Mouse (Mus musculus) CH12.LX (cell line): ENCODE results near the gene Frmd4a. TPM values are rescaled to one million over a fixed set of nuclear protein-coding genes. Genes with fewer than 3 reads are reported as not detected.

Experiments used
- DNase-seq: peaks from one replicate; pipeline ENCODE4 v3.0.0-alpha.2; 2013; ENCODE audit errors: extremely low read depth
- H3K27ac ChIP-seq: 2 replicates; pipeline ENCODE4 v1.5.1; 2012; ENCODE audit warnings: low read depth, mild to moderate bottlenecking, control low read depth, moderate library complexity; ENCODE audit not compliant: insufficient read depth
- H3K27me3 ChIP-seq: replicated peaks from 2 replicates; pipeline ENCODE3; 2012; ENCODE audit warnings: inconsistent platforms
- H3K36me3 ChIP-seq, 2 experiments: replicated peaks in 1 of 2; 2 replicates each; pipeline versions ENCODE3 to v1.6.1; 2012; ENCODE audit warnings: inconsistent platforms in 1 of 2, low read length in 1 of 2, mild to moderate bottlenecking in 1 of 2, mixed read lengths in 1 of 2, moderate library complexity in 1 of 2; ENCODE audit not compliant: control insufficient read depth in 1 of 2, insufficient read depth in 1 of 2
- H3K4me1 ChIP-seq, 2 experiments: 2 replicates each; pipeline ENCODE4 v1.6.1; 2012; ENCODE audit warnings: inconsistent platforms in 1 of 2, moderate library complexity in 1 of 2; ENCODE audit not compliant: insufficient read depth in 2 of 2, control insufficient read depth in 1 of 2
- H3K4me2 ChIP-seq: 2 replicates; pipeline ENCODE4 v1.6.1; 2012; ENCODE audit warnings: low read depth, mild to moderate bottlenecking, control low read depth; ENCODE audit not compliant: poor library complexity, insufficient read depth, severe bottlenecking
- H3K4me3 ChIP-seq, 3 experiments: fragments of 150-350 bp in 1 of 3; sonication (generic) in 1 of 3; replicated peaks in 1 of 3; 2 replicates each; pipeline versions ENCODE3 to v1.5.1; 2011 to 2012; ENCODE audit warnings: low read depth in 2 of 3, low read length in 2 of 3, mild to moderate bottlenecking in 2 of 3, moderate library complexity in 2 of 3, control low read depth in 1 of 3, improper control_type of control experiment in 1 of 3, inconsistent platforms in 1 of 3, mixed read lengths in 1 of 3; ENCODE audit not compliant: poor library complexity in 1 of 3
- H3K79me2 ChIP-seq: replicated peaks from 2 replicates; pipeline ENCODE4 v1.6.1; 2012; ENCODE audit warnings: mild to moderate bottlenecking, moderate library complexity; ENCODE audit not compliant: control insufficient read depth, poor library complexity, insufficient read depth, severe bottlenecking; ENCODE audit errors: extremely low read depth
- H3K9ac ChIP-seq: 2 replicates; pipeline ENCODE4 v1.6.1; 2012; ENCODE audit warnings: low read depth, mild to moderate bottlenecking, control low read depth, moderate library complexity; ENCODE audit not compliant: insufficient read depth
- H3K9me3 ChIP-seq: replicated peaks from 2 replicates; pipeline ENCODE3; 2012; ENCODE audit warnings: low read length, inconsistent platforms, mixed read lengths
- CHD1 ChIP-seq: IDR thresholded peaks from 2 replicates; pipeline ENCODE4 v1.6.1; 2012; ENCODE audit warnings: low read depth, low read length, improper control_type of control experiment, inconsistent platforms
- CTCF ChIP-seq, 2 experiments: IDR thresholded peaks in 1 of 2; conservative IDR thresholded peaks in 1 of 2; 2 replicates each; pipeline ENCODE4 v1.5.1; 2011 to 2012; ENCODE audit warnings: low read depth in 2 of 2, low read length in 2 of 2, improper control_type of control experiment in 1 of 2, inconsistent platforms in 1 of 2, mild to moderate bottlenecking in 1 of 2, moderate library complexity in 1 of 2
- ELF1 ChIP-seq: IDR thresholded peaks from 2 replicates; pipeline ENCODE4 v1.6.1; 2014; ENCODE audit warnings: low read depth, mild to moderate bottlenecking, inconsistent platforms, low read length, improper control_type of control experiment
- EP300 ChIP-seq: IDR thresholded peaks from 2 replicates; pipeline ENCODE4 v1.6.1; 2011; ENCODE audit warnings: low read length, improper control_type of control experiment
- ETS1 ChIP-seq: conservative IDR thresholded peaks from 2 replicates; pipeline ENCODE4 v1.6.1; 2012; ENCODE audit warnings: low read depth, mild to moderate bottlenecking, inconsistent platforms, low read length, improper control_type of control experiment, moderate library complexity
- GABPA ChIP-seq: IDR thresholded peaks from 2 replicates; pipeline ENCODE4 v1.6.1; 2012; ENCODE audit warnings: low read depth, low read length, improper control_type of control experiment, inconsistent platforms; ENCODE audit not compliant: insufficient replicate concordance
- HCFC1 ChIP-seq: IDR thresholded peaks from 2 replicates; pipeline ENCODE4 v1.6.1; 2012; ENCODE audit warnings: low read depth, mild to moderate bottlenecking, inconsistent platforms, low read length, improper control_type of control experiment
- IRF4 ChIP-seq: IDR thresholded peaks from 2 replicates; pipeline ENCODE4 v1.6.1; 2014; ENCODE audit warnings: low read depth, mild to moderate bottlenecking, inconsistent platforms, low read length, improper control_type of control experiment
- JUN ChIP-seq: IDR thresholded peaks from 2 replicates; pipeline ENCODE4 v1.6.1; 2011; ENCODE audit warnings: low read depth, mild to moderate bottlenecking, low read length, improper control_type of control experiment, moderate library complexity; ENCODE audit not compliant: insufficient read depth
- JUND ChIP-seq: conservative IDR thresholded peaks from 2 replicates; pipeline ENCODE4 v1.6.1; 2011; ENCODE audit warnings: low read depth, low read length, improper control_type of control experiment
- KAT2A ChIP-seq: IDR thresholded peaks from 2 replicates; pipeline ENCODE4 v1.6.1; 2012; ENCODE audit warnings: low read length, improper control_type of control experiment, inconsistent platforms; ENCODE audit not compliant: insufficient replicate concordance
- MAX ChIP-seq: IDR thresholded peaks from 2 replicates; pipeline ENCODE4 v1.6.1; 2011; ENCODE audit warnings: low read length, improper control_type of control experiment
- MXI1 ChIP-seq: IDR thresholded peaks from 2 replicates; pipeline ENCODE4 v1.6.1; 2011; ENCODE audit warnings: mild to moderate bottlenecking, low read depth, low read length, improper control_type of control experiment
- PAX5 ChIP-seq: IDR thresholded peaks from 2 replicates; pipeline ENCODE4 v1.6.1; 2012; ENCODE audit warnings: low read length, inconsistent platforms, mixed read lengths
- POLR2A ChIP-seq: IDR thresholded peaks from 2 replicates; pipeline ENCODE4 v1.6.1; 2011; ENCODE audit warnings: low read depth, mild to moderate bottlenecking, improper control_type of control experiment, low read length
- RCOR1 ChIP-seq: conservative IDR thresholded peaks from 2 replicates; pipeline ENCODE4 v1.6.1; 2012; ENCODE audit warnings: low read depth, mild to moderate bottlenecking, inconsistent platforms, low read length, improper control_type of control experiment
- SIN3A ChIP-seq: IDR thresholded peaks from 2 replicates; pipeline ENCODE4 v1.6.1; 2012; ENCODE audit warnings: low read length, improper control_type of control experiment, inconsistent platforms
- SMC3 ChIP-seq: IDR thresholded peaks from 2 replicates; pipeline ENCODE4 v1.6.1; 2011; ENCODE audit warnings: low read depth, low read length, improper control_type of control experiment
- TCF12 ChIP-seq: IDR thresholded peaks from 2 replicates; pipeline ENCODE4 v1.6.1; 2014; ENCODE audit warnings: low read depth, mild to moderate bottlenecking, inconsistent platforms, low read length, improper control_type of control experiment
- UBTF ChIP-seq: IDR thresholded peaks from 2 replicates; pipeline ENCODE4 v1.6.1; 2012; ENCODE audit warnings: low read depth, mild to moderate bottlenecking, inconsistent platforms, low read length, improper control_type of control experiment, moderate library complexity
- USF1 ChIP-seq: IDR thresholded peaks from 2 replicates; pipeline ENCODE4 v1.6.1; 2014; ENCODE audit warnings: low read depth, mild to moderate bottlenecking, inconsistent platforms, low read length, improper control_type of control experiment
- ZKSCAN1 ChIP-seq: IDR thresholded peaks from 2 replicates; pipeline ENCODE4 v1.6.1; 2012; ENCODE audit warnings: low read depth, inconsistent platforms, low read length, improper control_type of control experiment, borderline replicate concordance
- dilution Hi-C: fragments of 300-500 bp; cut with MboI; formaldehyde crosslinking; loops from 2 replicates; pipeline ENCODE4 v1.14.3; 2020; ENCODE audit warnings: low sequenced_read_pairs; ENCODE audit not compliant: extremely low pct_unique_long_range_greater_than_20kb, extremely low pct_ligation_motif_present
- in situ Hi-C: fragments of 300-500 bp; cut with MboI; formaldehyde crosslinking; loops from 3 replicates; pipeline ENCODE4 v1.14.3; 2019; ENCODE audit warnings: low sequenced_read_pairs, low pct_ligation_motif_present, low pct_unique_long_range_greater_than_20kb, mixed read lengths
- polyA plus RNA-seq: library from polyadenylated mRNA; unstranded; fragments of >175 nt; gene quantifications from 2 replicates; pipeline ENCODE4 v1.2.1, GENCODE M21; 2012; ENCODE audit warnings: low read depth; ENCODE audit not compliant: insufficient read length
- total RNA-seq, 2 experiments: library from RNA; depleted of rRNA; stranded (reverse); fragments of 300-350 nt in 1 of 2; fragments of >200 nt in 1 of 2; gene quantifications; 2 replicates each; pipeline ENCODE4 v1.2.3; 2012 to 2014

The Frmd4a gene
- total and polyA plus RNA-seq, 3 experiments, result 0.13 to 2.0 (median 0.32) TPM

GRCm38 (mm10) chr2:4332441-4332840 is 314.9 kb downstream of the Frmd4a start:
- no peaks in the 10 kb centered on the region for H3K36me3 ChIP-seq
- H3K9ac ChIP-seq, result no peak overlapping the region
- TF ChIP-seq JUND (no peak), JUN (no peak), KAT2A (no peak), GABPA (no peak), MXI1 (no peak), POLR2A (no peak), ELF1 (no peak), EP300 (no peak), ZKSCAN1 (no peak), SIN3A (no peak), USF1 (no peak)
- H3K4me1 ChIP-seq, result no peaks in the 10 kb centered on the region
- in situ Hi-C loops (loop anchor here (10.0 kb wide), 1 partner anchor 142 kb away; no protein-coding TSS in a partner anchor), dilution Hi-C loops (no loop called here)
- no peaks in the 10 kb centered on the region for H3K9me3 ChIP-seq
- no peak for DNase-seq
- no peak overlapping the region for H3K4me2 ChIP-seq
- no peak overlapping the region for H3K4me3 ChIP-seq
- H3K27ac ChIP-seq, result no peak overlapping the region
- H3K27me3 ChIP-seq, result no peaks in the 10 kb centered on the region
- H3K79me2 ChIP-seq, result no peaks in the 10 kb centered on the region

GRCm38 (mm10) chr2:4334201-4334600 is 316.7 kb downstream of the Frmd4a start:
- no peak overlapping the region for H3K27ac ChIP-seq
- in situ Hi-C loops, result loop anchor here (10.0 kb wide), 1 partner anchor 141 kb away; no protein-coding TSS in a partner anchor

GRCm38 (mm10) chr2:4334936-4335335 is 317.4 kb downstream of the Frmd4a start:
- no peaks in the 10 kb centered on the region for H3K79me2 ChIP-seq
- no peak overlapping the region for H3K4me2 ChIP-seq
- TF ChIP-seq SMC3 (no peak), HCFC1 (no peak), RCOR1 (no peak), MXI1 (no peak)
- DNase-seq, result no peak
- H3K36me3 ChIP-seq, result no peaks in the 10 kb centered on the region
- no peaks in the 10 kb centered on the region for H3K9me3 ChIP-seq
- H3K9ac ChIP-seq, result no peak overlapping the region
- no peak overlapping the region for H3K4me3 ChIP-seq
- in situ Hi-C loops (loop anchor here (10.0 kb wide), 1 partner anchor 140 kb away; no protein-coding TSS in a partner anchor), dilution Hi-C loops (no loop called here)
- no peaks in the 10 kb centered on the region for H3K27me3 ChIP-seq
- H3K4me1 ChIP-seq, result no peaks in the 10 kb centered on the region
- H3K27ac ChIP-seq, result no peak overlapping the region

More at GRCm38 (mm10) chr2:4334201-4334600, 316.7 kb downstream of the Frmd4a start:
- no peak for TF ChIP-seq TCF12
- TF ChIP-seq USF1, result no peak
- TF ChIP-seq MAX, result no peak
- no peak for TF ChIP-seq SMC3
- TF ChIP-seq PAX5, result no peak
- no peak for TF ChIP-seq CTCF (conservative IDR thresholded peaks at IDR 0.05 in 1 of 2, IDR thresholded peaks at IDR 0.05 in 1 of 2; ENCODE audit: low read depth in 2 of 2, low read length in 2 of 2)
- TF ChIP-seq UBTF, result no peak
- no peak for TF ChIP-seq ETS1
- TF ChIP-seq IRF4, result no peak
- TF ChIP-seq CHD1, result no peak
- H3K4me1 ChIP-seq, result no peaks in the 10 kb centered on the region
- H3K9ac ChIP-seq, result no peak overlapping the region
- H3K79me2 ChIP-seq, result no peaks in the 10 kb centered on the region
- no peak for DNase-seq
- H3K9me3 ChIP-seq, result no peaks in the 10 kb centered on the region
- H3K27me3 ChIP-seq, result no peaks in the 10 kb centered on the region
- no peak overlapping the region for H3K4me2 ChIP-seq
- no peaks in the 10 kb centered on the region for H3K36me3 ChIP-seq
- no peak overlapping the region for H3K4me3 ChIP-seq
- dilution Hi-C loops, result no loop called here
